Mouse (Mus musculus) myocyte (in vitro differentiated cells): ENCODE measurements around the gene Gldc.

Experiments used
- CEBPB ChIP-seq: IDR thresholded peaks from 2 replicates; pipeline ENCODE4 v1.6.1; 2011; ENCODE audit warnings: mild to moderate bottlenecking, moderate library complexity; ENCODE audit not compliant: poor library complexity, insufficient read depth, severe bottlenecking
- E2F4 ChIP-seq: IDR thresholded peaks from one replicate; pipeline ENCODE4 v1.6.1; 2011; ENCODE audit warnings: mild to moderate bottlenecking, control low read depth, moderate library complexity; ENCODE audit not compliant: insufficient read depth
- MAX ChIP-seq: IDR thresholded peaks from one replicate; pipeline ENCODE4 v1.6.1; 2011; ENCODE audit warnings: low read depth, mild to moderate bottlenecking, control low read depth
- MYOD1 ChIP-seq, 3 experiments: IDR thresholded peaks; one replicate each; pipeline ENCODE4 v1.6.1; 2011; ENCODE audit warnings: control low read depth in 2 of 3, low read depth in 2 of 3, mild to moderate bottlenecking in 2 of 3, moderate library complexity in 1 of 3; ENCODE audit not compliant: insufficient read length in 2 of 3, control insufficient read depth in 1 of 3
- MYOG ChIP-seq, 3 experiments: IDR thresholded peaks; one replicate each; pipeline ENCODE4 v1.6.1; 2011; ENCODE audit warnings: control low read depth in 2 of 3, low read depth in 2 of 3, mild to moderate bottlenecking in 2 of 3; ENCODE audit not compliant: insufficient read length in 2 of 3, control insufficient read depth in 1 of 3, insufficient read depth in 1 of 3
- POLR2A ChIP-seq: IDR thresholded peaks from one replicate; pipeline ENCODE4 v1.6.1; 2011; ENCODE audit warnings: low read depth, mild to moderate bottlenecking, control low read depth, moderate library complexity; ENCODE audit not compliant: insufficient read length
- REST ChIP-seq: IDR thresholded peaks from one replicate; pipeline ENCODE4 v1.6.1; 2011; ENCODE audit warnings: mild to moderate bottlenecking, control low read depth, moderate library complexity; ENCODE audit not compliant: insufficient read depth, insufficient read length
- TCF12 ChIP-seq: IDR thresholded peaks from one replicate; pipeline ENCODE4 v1.6.1; 2011; ENCODE audit warnings: mild to moderate bottlenecking, control low read depth; ENCODE audit not compliant: poor library complexity, insufficient read depth, severe bottlenecking
- USF1 ChIP-seq: IDR thresholded peaks from one replicate; pipeline ENCODE4 v1.6.1; 2011; ENCODE audit warnings: low read depth, mild to moderate bottlenecking, control low read depth, moderate library complexity

- TF ChIP-seq POLR2A: no peak
- TF ChIP-seq MAX: no peak
- TF ChIP-seq REST: no peak
- TF ChIP-seq MYOD1 (IDR thresholded peaks at IDR 0.05; ENCODE audit: control insufficient read depth in 1 of 3, insufficient read length in 2 of 3, low read depth in 2 of 3): no peak
- no peak for TF ChIP-seq E2F4
- no peak for TF ChIP-seq MYOG (IDR thresholded peaks at IDR 0.05; ENCODE audit: control insufficient read depth in 1 of 3, insufficient read depth in 1 of 3, insufficient read length in 2 of 3, low read depth in 2 of 3)
- TF ChIP-seq TCF12: no peak
- no peak for TF ChIP-seq USF1
- no peak for TF ChIP-seq CEBPB
These were observed 47.1 kb downstream of the Gldc start for GRCm38 (mm10) chr19:30128177-30128576.
